Comparison of ENCODE assay signal across 8 mouse cellular contexts in the genomic region with DNA sequence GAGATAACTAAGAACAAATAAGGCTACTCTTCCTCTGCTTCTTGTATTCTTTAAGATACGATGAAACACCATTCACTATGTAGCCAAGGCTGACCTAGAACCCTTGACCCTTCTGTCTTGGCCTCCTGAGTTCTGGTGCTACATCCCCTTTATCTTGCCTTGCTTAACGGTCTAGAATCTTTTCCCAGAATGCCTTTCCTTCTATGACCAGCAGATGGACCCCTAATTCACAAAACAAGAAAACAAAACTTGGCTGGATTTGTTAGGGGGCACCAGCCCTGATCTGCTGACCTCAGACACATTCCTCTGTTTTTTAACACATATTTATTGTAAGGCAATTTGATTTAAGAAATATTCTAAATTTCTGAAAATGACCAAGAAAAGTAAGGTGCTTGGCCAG. TPM values are rescaled to one million over a fixed set of nuclear protein-coding genes. Genes with fewer than 3 reads are reported as not detected.
DNase-seq lines count a peak whose midpoint lies in the region; ATAC-seq and TF ChIP-seq lines count a peak whose summit lies in the region.
"Had no signal": no experiment of that assay in that cellular context is flagged by ENCODE, and none has a peak within 500 bp of the region (broad histone marks: within the 10 kb centered on the region; RNA-seq: fewer than 3 reads in every experiment).

No protein-coding gene starts in this region.

- peak; percentile 85 to 98 for TF ChIP-seq CTCF in CH12.LX (conservative IDR thresholded peaks at IDR 0.05 in 1 of 2, IDR thresholded peaks at IDR 0.05 in 1 of 2; ENCODE audit: low read depth in 2 of 2, low read length in 2 of 2)
- peak; percentile 85 for TF ChIP-seq CTCF in stomach, postnatal 0 days (IDR thresholded peaks at IDR 0.05; ENCODE audit: low read depth)

- ATAC-seq in stomach, postnatal 0 days (ENCODE audit: low FRiP score, low TSS enrichment): no peak

- H3K36me3 ChIP-seq in CH12.LX (replicated peaks in 1 of 2; ENCODE audit: control insufficient read depth in 1 of 2, insufficient read depth in 1 of 2, low read length in 1 of 2): no peaks in the 10 kb centered on the region
- no peaks in the 10 kb centered on the region for H3K36me3 ChIP-seq in stomach, postnatal 0 days (ENCODE audit: control insufficient read depth, insufficient read depth, low read length)
- H3K36me3 ChIP-seq: limb, embryonic 15.5 days had no signal

- peaks cover 15 to 42% of the 10 kb centered on the region in 2 experiments for H3K4me1 ChIP-seq in CH12.LX (ENCODE audit: control insufficient read depth in 1 of 2, insufficient read depth in 2 of 2)
- no peaks in the 10 kb centered on the region for H3K4me1 ChIP-seq in stomach, postnatal 0 days (replicated peaks; ENCODE audit: control insufficient read depth, insufficient read depth)

- H3K79me2 ChIP-seq in CH12.LX (replicated peaks; ENCODE audit: control insufficient read depth, extremely low read depth, insufficient read depth, poor library complexity, severe bottlenecking): no peaks in the 10 kb centered on the region

- 28% methylated on average over 2 of the region's 2 CpGs for WGBS in stomach, postnatal 0 days

- peak; percentile 64 for DNase-seq in layer of hippocampus, adult 11-12 months (ENCODE audit: low spot score)
- no peak for DNase-seq in layer of hippocampus, postnatal 36 days
- peak; percentile 77 for DNase-seq in CH12.LX (ENCODE audit: extremely low read depth)
- peak; percentile 53 for DNase-seq in Muller cell, postnatal 12 days (ENCODE audit: inconsistent ontology term)
- DNase-seq in heart, postnatal 4 days: peak; percentile 40
- DNase-seq in stomach, postnatal 0 days (ENCODE audit: low spot score): no peak
- no peak for DNase-seq in testis, postnatal 14 days (ENCODE audit: low spot score)

- H3K4me3 ChIP-seq in CH12.LX (replicated peaks in 1 of 3; ENCODE audit: low read depth in 2 of 3, low read length in 2 of 3, poor library complexity in 1 of 3): no peak overlapping the region
- H3K4me3 ChIP-seq in stomach, postnatal 0 days (ENCODE audit: low read depth, low read length): no peak overlapping the region
- H3K4me3 ChIP-seq: limb, embryonic 15.5 days had no signal

- H3K4me2 ChIP-seq in CH12.LX (ENCODE audit: insufficient read depth, low read depth, poor library complexity, severe bottlenecking): no peak overlapping the region
- H3K4me2 ChIP-seq in stomach, postnatal 0 days (replicated peaks; ENCODE audit: low read depth): no peak overlapping the region
- H3K4me2 ChIP-seq: limb, embryonic 15.5 days had no signal

- no peaks in the 10 kb centered on the region for H3K9me3 ChIP-seq in CH12.LX (replicated peaks; ENCODE audit: low read length)
- H3K9me3 ChIP-seq in stomach, postnatal 0 days (ENCODE audit: control insufficient read depth, low read length): no peaks in the 10 kb centered on the region
- H3K9me3 ChIP-seq: limb, embryonic 15.5 days had no signal

- H3K9ac ChIP-seq in CH12.LX (ENCODE audit: insufficient read depth, low read depth): no peak overlapping the region
- H3K9ac ChIP-seq in stomach, postnatal 0 days (ENCODE audit: low read length): no peak overlapping the region
- H3K9ac ChIP-seq: limb, embryonic 15.5 days had no signal

- H3K27ac ChIP-seq in CH12.LX (ENCODE audit: insufficient read depth, low read depth): no peak overlapping the region
- H3K27ac ChIP-seq in stomach, postnatal 0 days (replicated peaks): no peak overlapping the region
- H3K27ac ChIP-seq: limb, embryonic 15.5 days had no signal

- TF ChIP-seq RAD21 in CH12.LX (IDR thresholded peaks at IDR 0.05; ENCODE audit: low read depth, low read length): no peak; the same call in none of the 2 replicates

- TF ChIP-seq EP300 in CH12.LX (IDR thresholded peaks at IDR 0.05; ENCODE audit: low read length): no peak
- no peak for TF ChIP-seq EP300 in stomach, postnatal 0 days (optimal IDR thresholded peaks at IDR 0.05)

- H3K27me3 ChIP-seq in CH12.LX (replicated peaks): no peaks in the 10 kb centered on the region
- no peaks in the 10 kb centered on the region for H3K27me3 ChIP-seq in stomach, postnatal 0 days (ENCODE audit: control insufficient read depth, insufficient read depth, low read length)

- in situ Hi-C loops in CH12.LX (cut with MboI; ENCODE audit: low pct_ligation_motif_present, low pct_unique_long_range_greater_than_20kb, low sequenced_read_pairs): loop anchor here (5.0 kb wide), 2 partner anchors 91 to 246 kb away; a partner anchor contains a TSS

- dilution Hi-C loops in CH12.LX (cut with MboI; ENCODE audit: extremely low pct_ligation_motif_present, extremely low pct_unique_long_range_greater_than_20kb, low sequenced_read_pairs): no loop called here

- TF ChIP-seq POLR2A in CH12.LX (IDR thresholded peaks at IDR 0.05; ENCODE audit: low read depth, low read length): no peak

TF ChIP-seq in CH12.LX, 34 proteins besides CTCF, POLR2A, EP300 and RAD21 (continues in another document):
- TF ChIP-seq ZKSCAN1 (IDR thresholded peaks at IDR 0.05; ENCODE audit: borderline replicate concordance, low read depth, low read length) (no peak), ELF1 (IDR thresholded peaks at IDR 0.05; ENCODE audit: low read depth, low read length) (no peak; the same call in 1 of the 2 replicates), MAX (IDR thresholded peaks at IDR 0.05; ENCODE audit: low read length) (no peak), NRF1 (IDR thresholded peaks at IDR 0.05; ENCODE audit: low read depth, low read length) (peak; percentile 27; the same call in 1 of the 2 replicates), SIN3A (IDR thresholded peaks at IDR 0.05; ENCODE audit: low read length) (no peak; the same call in 1 of the 2 replicates), HCFC1 (IDR thresholded peaks at IDR 0.05; ENCODE audit: low read depth, low read length) (no peak; the same call in 1 of the 2 replicates), USF1 (IDR thresholded peaks at IDR 0.05; ENCODE audit: low read depth, low read length) (no peak), MXI1 (IDR thresholded peaks at IDR 0.05; ENCODE audit: low read depth, low read length) (no peak), ZMIZ1 (IDR thresholded peaks at IDR 0.05; ENCODE audit: low read depth, low read length) (no peak), IRF4 (IDR thresholded peaks at IDR 0.05; ENCODE audit: low read depth, low read length) (peak; percentile 71), RCOR1 (conservative IDR thresholded peaks at IDR 0.05; ENCODE audit: low read depth, low read length) (0 out of 2 replicates have a peak, but pooled peaks have one; percentile 26), USF2 (conservative IDR thresholded peaks at IDR 0.05; ENCODE audit: low read depth, low read length) (no peak), NELFE (IDR thresholded peaks at IDR 0.05; ENCODE audit: low read depth, low read length) (peak; percentile 48; the same call in 1 of the 2 replicates), PAX5 (IDR thresholded peaks at IDR 0.05; ENCODE audit: low read length) (no peak), MAZ (IDR thresholded peaks at IDR 0.05; ENCODE audit: low read depth, low read length) (0 out of 2 replicates have a peak, but pooled peaks have one; percentile 52), ZNF384 (IDR thresholded peaks at IDR 0.05; ENCODE audit: low read depth, low read length) (0 out of 2 replicates have a peak, but pooled peaks have one; percentile 48), CHD1 (IDR thresholded peaks at IDR 0.05; ENCODE audit: low read depth, low read length) (no peak), ETS1 (conservative IDR thresholded peaks at IDR 0.05; ENCODE audit: low read depth, low read length) (no peak), BHLHE40 (IDR thresholded peaks at IDR 0.05; ENCODE audit: low read depth, low read length) (no peak), MAFK (IDR thresholded peaks at IDR 0.05; ENCODE audit: insufficient replicate concordance, low read length) (peak; percentile 73), UBTF (IDR thresholded peaks at IDR 0.05; ENCODE audit: low read depth, low read length) (no peak), ZC3H11A (IDR thresholded peaks at IDR 0.05; ENCODE audit: low read depth, low read length) (peak; percentile 96), TCF12 (IDR thresholded peaks at IDR 0.05; ENCODE audit: low read depth, low read length) (peak; percentile 51; the same call in 1 of the 2 replicates), E2F4 (IDR thresholded peaks at IDR 0.05; ENCODE audit: insufficient replicate concordance, low read depth, low read length) (no peak)

RNA-seq across cellular contexts. Expression of a gene that starts 1.9 kb away (rescaled TPM):
- not detected for total RNA-seq in layer of hippocampus, postnatal 36 days (2021)
- 0.21 TPM in 1 of 2 replicates, not detected in the other for total RNA-seq in CH12.LX (2012; rRNA removed)
- 0.70 TPM in 1 of 2 replicates, not detected in the other for total RNA-seq in CH12.LX (2014; rRNA removed)
- polyA plus RNA-seq in CH12.LX (2012; ENCODE audit: insufficient read length, low read depth): 0.36 and 0.63 TPM in 2 replicates
- total RNA-seq in heart, postnatal 4 days (2021): under 1 TPM in 1 of 2 experiments, not detected in 1; 0.43 TPM
- polyA plus RNA-seq in stomach, postnatal 0 days (2015; fragmentation: Nextera tagmentation; extraction: Ambion mirVana): 0.15 and 0.36 TPM in 2 replicates

RNA-seq across cellular contexts. Expression of a gene that starts 2.6 kb away (rescaled TPM):
- not detected for total RNA-seq in layer of hippocampus, postnatal 36 days (2021)
- total RNA-seq in CH12.LX (2012; rRNA removed) (not detected in 2 replicates), CH12.LX (2014; rRNA removed) (not detected in 2 replicates)
- 0.19 TPM in 1 of 2 replicates, not detected in the other for polyA plus RNA-seq in CH12.LX (2012; ENCODE audit: insufficient read length, low read depth)
- total RNA-seq in heart, postnatal 4 days (2021): not detected
- 0.32 and 0.40 TPM in 2 replicates for polyA plus RNA-seq in stomach, postnatal 0 days (2015; fragmentation: Nextera tagmentation; extraction: Ambion mirVana)

RNA-seq across cellular contexts. Expression of a gene that starts 8.8 kb away (rescaled TPM):
- total RNA-seq in layer of hippocampus, postnatal 36 days (2021): 100 to 1,000 TPM; 174 to 193 TPM
- total RNA-seq in CH12.LX (2012; rRNA removed) (921 and 922 TPM in 2 replicates), CH12.LX (2014; rRNA removed) (749 and 831 TPM in 2 replicates)
- 779 and 831 TPM in 2 replicates for polyA plus RNA-seq in CH12.LX (2012; ENCODE audit: insufficient read length, low read depth)
- 100 to 1,000 TPM; 296 TPM for total RNA-seq in heart, postnatal 4 days (2021)
- polyA plus RNA-seq in stomach, postnatal 0 days (2015; fragmentation: Nextera tagmentation; extraction: Ambion mirVana): 516 and 537 TPM in 2 replicates

RNA-seq across cellular contexts. Expression of a gene that starts 11.3 kb away (rescaled TPM):
- total RNA-seq in layer of hippocampus, postnatal 36 days (2021): not detected
- 3.6 and 5.5 TPM in 2 replicates for total RNA-seq in CH12.LX (2012; rRNA removed)
- 8.8 and 11.7 TPM in 2 replicates for total RNA-seq in CH12.LX (2014; rRNA removed)
- polyA plus RNA-seq in CH12.LX (2012; ENCODE audit: insufficient read length, low read depth): 24.5 and 32.5 TPM in 2 replicates
- total RNA-seq in heart, postnatal 4 days (2021): 1 to 10 TPM; 1.7 to 2.5 TPM
- polyA plus RNA-seq in stomach, postnatal 0 days (2015; fragmentation: Nextera tagmentation; extraction: Ambion mirVana): 91.8 and 104 TPM in 2 replicates

RNA-seq across cellular contexts. Expression of a gene that starts 16.4 kb away (rescaled TPM):
- total RNA-seq in layer of hippocampus, postnatal 36 days (2021): not detected
- total RNA-seq in CH12.LX (2012; rRNA removed) (not detected in 2 replicates), CH12.LX (2014; rRNA removed) (not detected in 2 replicates)
- not detected in 2 replicates for polyA plus RNA-seq in CH12.LX (2012; ENCODE audit: insufficient read length, low read depth)
- not detected for total RNA-seq in heart, postnatal 4 days (2021)
- not detected in 2 replicates for polyA plus RNA-seq in stomach, postnatal 0 days (2015; fragmentation: Nextera tagmentation; extraction: Ambion mirVana)
- polyA plus RNA-seq: limb, embryonic 15.5 days had no signal

Comparison
In these comparisons a context has a peak if more than half of its experiments do, and no peak if none do; other contexts are left out.
1. DNase-seq: peak in layer of hippocampus, adult 11-12 months (single experiment), CH12.LX (single experiment), Muller cell, postnatal 12 days (single experiment) and heart, postnatal 4 days (single experiment); none in layer of hippocampus, postnatal 36 days (0 of 2), stomach, postnatal 0 days (single experiment) and testis, postnatal 14 days (single experiment).